Mouse (Mus musculus) liver, embryonic 13.5 days (tissue): ENCODE results near the gene Grn. TPM values are rescaled to one million over a fixed set of nuclear protein-coding genes. Genes with fewer than 3 reads are reported as not detected.

Source experiments
- ATAC-seq: fragments of 200-750 bp; cut with Nextera tagmentation; 2 replicates; pipeline ENCODE4 v1.8.0; 2017; ENCODE audit warnings: low read depth, mild to moderate bottlenecking, moderate number of reproducible peaks, moderate library complexity
- DNase-seq: peaks from one replicate; pipeline ENCODE4 v3.0.0; 2022
- H3K27ac ChIP-seq: fragments of 300-500 bp; sonication (generic); 2 replicates; pipeline ENCODE4 v1.5.1; 2015; ENCODE audit warnings: moderate library complexity, mild to moderate bottlenecking, inconsistent platforms
- H3K27me3 ChIP-seq: fragments of 300-500 bp; sonication (generic); 2 replicates; pipeline ENCODE4 v1.6.1; 2015; ENCODE audit warnings: mild to moderate bottlenecking, inconsistent platforms
- H3K36me3 ChIP-seq: fragments of 300-500 bp; sonication (generic); 2 replicates; pipeline ENCODE4 v1.6.1; 2015; ENCODE audit warnings: mild to moderate bottlenecking, inconsistent platforms
- H3K4me1 ChIP-seq: fragments of 300-500 bp; sonication (generic); replicated peaks from 2 replicates; pipeline ENCODE4 v1.6.1; 2015; ENCODE audit warnings: inconsistent platforms
- H3K4me2 ChIP-seq: fragments of 300-500 bp; sonication (generic); 2 replicates; pipeline ENCODE4 v1.6.1; 2015; ENCODE audit warnings: inconsistent platforms, mild to moderate bottlenecking, moderate library complexity
- H3K4me3 ChIP-seq: fragments of 300-500 bp; sonication (generic); replicated peaks from 2 replicates; pipeline ENCODE4 v1.5.1; 2015; ENCODE audit warnings: mild to moderate bottlenecking, inconsistent platforms
- H3K9ac ChIP-seq: fragments of 300-500 bp; sonication (generic); 2 replicates; pipeline ENCODE4 v1.6.1; 2015; ENCODE audit warnings: mild to moderate bottlenecking, inconsistent platforms
- H3K9me3 ChIP-seq: fragments of 300-500 bp; sonication (generic); replicated peaks from 2 replicates; pipeline ENCODE4 v1.6.1; 2016; ENCODE audit warnings: inconsistent platforms
- WGBS: fragments of 180-500 bp; shearing (Covaris S2); methylation state at CpG from one replicate; pipeline ENCODE4 v1.1.7; 2015; ENCODE audit not compliant: insufficient replicate concordance; 5-methylcytosine and 5-hydroxymethylcytosine counted together
- polyA plus RNA-seq: library from polyadenylated mRNA; unstranded; fragments of >200 nt; fragmentation: Nextera tagmentation; extraction: Ambion mirVana; gene quantifications from 2 replicates; pipeline ENCODE4 v1.2.1, GENCODE M21; 2015

Grn gene
- polyA plus RNA-seq, 1 experiment from 2014 or later = 59.5 TPM

GRCm38 (mm10) chr11:102437120-102438061 lies 7.3 kb downstream of the Grn start:
- Histone ChIP-seq H3K4me1 (peaks cover 22% of the 10 kb centered on the region), H3K27me3 (peaks cover 60% of the 10 kb centered on the region), H3K36me3 (peaks cover 10% of the 10 kb centered on the region; the same call in 1 of the 2 replicates), H3K9me3 (no peaks in the 10 kb centered on the region), H3K4me2 (peak overlapping the region; percentile 79), H3K4me3 (peak overlapping the region; percentile 57), H3K27ac (no peak overlapping the region), H3K9ac (peak overlapping the region; percentile 53)
- ATAC-seq = no peak
- DNase-seq = no peak
- WGBS = 32% methylated on average over 87 of the region's 87 CpGs

- Histone ChIP-seq H3K27me3 (peaks cover 63% of the 10 kb centered on the region), H3K4me1 (peaks cover 16% of the 10 kb centered on the region), H3K4me2 (peak overlapping the region; percentile 79), H3K9me3 (no peaks in the 10 kb centered on the region), H3K9ac (peak overlapping the region; percentile 53), H3K36me3 (peaks cover 10% of the 10 kb centered on the region; the same call in 1 of the 2 replicates), H3K27ac (no peak overlapping the region), H3K4me3 (peak overlapping the region; percentile 57)
- peak; percentile 65 for DNase-seq
- 29% methylated on average over 77 of the region's 77 CpGs for WGBS
- ATAC-seq = no peak
These were observed 8.3 kb downstream of the Grn start for GRCm38 (mm10) chr11:102438212-102439092.

- WGBS = 72% methylated on average over 14 of the region's 14 CpGs
- Histone ChIP-seq H3K36me3 (peaks cover 10% of the 10 kb centered on the region; the same call in 1 of the 2 replicates), H3K9me3 (no peaks in the 10 kb centered on the region), H3K4me2 (no peak overlapping the region), H3K27me3 (peaks cover 73% of the 10 kb centered on the region), H3K4me1 (peaks cover 16% of the 10 kb centered on the region), H3K27ac (no peak overlapping the region), H3K4me3 (no peak overlapping the region), H3K9ac (no peak overlapping the region)
- DNase-seq (no peak), ATAC-seq (no peak)
These were observed 9.3 kb downstream of the Grn start for GRCm38 (mm10) chr11:102439093-102440082.

GRCm38 (mm10) chr11:102440255-102440654 lies 10.1 kb downstream of the Grn start:
- H3K9me3 ChIP-seq = no peaks in the 10 kb centered on the region
- ATAC-seq (no peak), DNase-seq (no peak)
- no peak overlapping the region for H3K4me2 ChIP-seq
- no peak overlapping the region for H3K27ac ChIP-seq
- peaks cover 76% of the 10 kb centered on the region for H3K27me3 ChIP-seq
- peaks cover 18% of the 10 kb centered on the region for H3K4me1 ChIP-seq
- H3K4me3 ChIP-seq = no peak overlapping the region
- no peak overlapping the region for H3K9ac ChIP-seq
- peaks cover 5% of the 10 kb centered on the region; the same call in 1 of the 2 replicates for H3K36me3 ChIP-seq
- WGBS = 79% methylated on average over 8 of the region's 8 CpGs

- Histone ChIP-seq H3K9ac (no peak overlapping the region), H3K27me3 (peaks cover 76% of the 10 kb centered on the region), H3K36me3 (no peaks in the 10 kb centered on the region), H3K9me3 (no peaks in the 10 kb centered on the region), H3K4me3 (no peak overlapping the region), H3K4me2 (no peak overlapping the region), H3K4me1 (peaks cover 26% of the 10 kb centered on the region), H3K27ac (no peak overlapping the region)
- WGBS = 57% methylated on average over 3 of the region's 3 CpGs
- DNase-seq = no peak
- no peak for ATAC-seq
These were observed 11.3 kb downstream of the Grn start for GRCm38 (mm10) chr11:102441434-102441833.

- no peak for ATAC-seq
- H3K4me1 ChIP-seq = peaks cover 32% of the 10 kb centered on the region
These were observed 12.0 kb downstream of the Grn start for GRCm38 (mm10) chr11:102442089-102442488.

GRCm38 (mm10) chr11:102443740-102444139 lies 13.6 kb downstream of the Grn start:
- no peak overlapping the region for H3K9ac ChIP-seq
- ATAC-seq (no peak), DNase-seq (no peak)
- no peak overlapping the region for H3K4me2 ChIP-seq
- H3K4me3 ChIP-seq = no peak overlapping the region
- peaks cover 29% of the 10 kb centered on the region for H3K4me1 ChIP-seq
- H3K27me3 ChIP-seq = peaks cover 78% of the 10 kb centered on the region
- no peaks in the 10 kb centered on the region for H3K36me3 ChIP-seq
- H3K9me3 ChIP-seq = no peaks in the 10 kb centered on the region
- H3K27ac ChIP-seq = no peak overlapping the region
- WGBS = 63% methylated on average over 12 of the region's 12 CpGs

More at GRCm38 (mm10) chr11:102442089-102442488, 12.0 kb downstream of the Grn start:
- 83% methylated on average over 6 of the region's 6 CpGs for WGBS
- Histone ChIP-seq H3K4me3 (no peak overlapping the region), H3K27me3 (peaks cover 78% of the 10 kb centered on the region), H3K4me2 (no peak overlapping the region), H3K27ac (no peak overlapping the region), H3K36me3 (no peaks in the 10 kb centered on the region), H3K9me3 (no peaks in the 10 kb centered on the region), H3K9ac (no peak overlapping the region)
- no peak for DNase-seq

GRCm38 (mm10) chr11:102444321-102444720 lies 14.2 kb downstream of the Grn start:
- H3K4me1 ChIP-seq = peaks cover 29% of the 10 kb centered on the region
- H3K27me3 ChIP-seq = peaks cover 78% of the 10 kb centered on the region
- DNase-seq (no peak), ATAC-seq (no peak)
- no peak overlapping the region for H3K4me2 ChIP-seq
- H3K36me3 ChIP-seq = no peaks in the 10 kb centered on the region
- no peak overlapping the region for H3K9ac ChIP-seq
- no peak overlapping the region for H3K27ac ChIP-seq
- WGBS = 71% methylated on average over 3 of the region's 3 CpGs
- no peak overlapping the region for H3K4me3 ChIP-seq
- H3K9me3 ChIP-seq = no peaks in the 10 kb centered on the region

- Histone ChIP-seq H3K27me3 (peaks cover 78% of the 10 kb centered on the region), H3K9ac (no peak overlapping the region), H3K9me3 (no peaks in the 10 kb centered on the region), H3K36me3 (no peaks in the 10 kb centered on the region), H3K4me2 (no peak overlapping the region), H3K27ac (no peak overlapping the region), H3K4me1 (peaks cover 29% of the 10 kb centered on the region), H3K4me3 (no peak overlapping the region)
- 50% methylated on average over 6 of the region's 6 CpGs for WGBS
- DNase-seq (no peak), ATAC-seq (no peak)
These were observed 14.7 kb downstream of the Grn start for GRCm38 (mm10) chr11:102444781-102445180.

- ATAC-seq (no peak), DNase-seq (no peak)
- Histone ChIP-seq H3K36me3 (no peaks in the 10 kb centered on the region), H3K4me3 (no peak overlapping the region; the same call in 1 of the 2 replicates), H3K4me1 (peaks cover 29% of the 10 kb centered on the region), H3K9me3 (no peaks in the 10 kb centered on the region), H3K9ac (no peak overlapping the region), H3K27me3 (peaks cover 78% of the 10 kb centered on the region), H3K4me2 (0 out of 2 replicates have a peak overlapping the region, but pooled peaks have one; percentile 85), H3K27ac (no peak overlapping the region)
- WGBS = 44% methylated on average over 10 of the region's 10 CpGs
These were observed 15.3 kb downstream of the Grn start for GRCm38 (mm10) chr11:102445264-102445890.
